15 mouse cellular contexts compared by ENCODE assay signal in genomic region chr14:78276395-78276930, GRCm38 (mm10). TPM values are rescaled to one million over a fixed set of nuclear protein-coding genes. Genes with fewer than 3 reads are reported as not detected.
A peak's percentile ranks its signal among the peaks of the same experiment; 100 is the strongest.
DNase-seq lines count a peak whose midpoint lies in the region; ATAC-seq and TF ChIP-seq lines count a peak whose summit lies in the region.
"Had no signal": no experiment of that assay in that cellular context is flagged by ENCODE, and none has a peak within 500 bp of the region (broad histone marks: within the 10 kb centered on the region; RNA-seq: fewer than 3 reads in every experiment).

No protein-coding gene starts in this region.

- no peaks in the 10 kb centered on the region for H3K9me3 ChIP-seq in intestine, embryonic 14.5 days (ENCODE audit: control insufficient read depth, low read length)
- no peaks in the 10 kb centered on the region for H3K9me3 ChIP-seq in intestine, postnatal 0 days (ENCODE audit: control insufficient read depth)
- no peaks in the 10 kb centered on the region for H3K9me3 ChIP-seq in kidney, embryonic 14.5 days (ENCODE audit: control insufficient read depth, low read length)
- H3K9me3 ChIP-seq: heart, embryonic 15.5 days; megakaryocyte, embryonic 14.5 days had no signal

- no peaks in the 10 kb centered on the region for H3K79me2 ChIP-seq in C2C12 (ENCODE audit: control insufficient read depth, insufficient read depth)

- no peak for ATAC-seq in intestine, embryonic 14.5 days (replicated peaks; ENCODE audit: low FRiP score, low TSS enrichment, low read depth)
- ATAC-seq in intestine, postnatal 0 days = no peak
- no peak for ATAC-seq in kidney, embryonic 14.5 days (ENCODE audit: low FRiP score, low TSS enrichment)
- ATAC-seq: liver, postnatal 0 days had no signal

- no peak for TF ChIP-seq POLR2A in brain, embryonic 14.5 days (IDR thresholded peaks at IDR 0.05; ENCODE audit: borderline replicate concordance, extremely low read depth, insufficient read depth, insufficient read length, poor library complexity, severe bottlenecking)

- intact Hi-C loops in left cerebral cortex, postnatal 25 days (cut with DNase I) = no loop called here

- H3K4me2 ChIP-seq in intestine, embryonic 14.5 days (ENCODE audit: low read length) = peak overlapping the region; percentile 35
- H3K4me2 ChIP-seq in intestine, postnatal 0 days (replicated peaks; ENCODE audit: low read depth) = no peak overlapping the region
- H3K4me2 ChIP-seq in kidney, embryonic 14.5 days (replicated peaks; ENCODE audit: low read depth, low read length) = no peak overlapping the region
- H3K4me2 ChIP-seq: heart, embryonic 15.5 days; hindbrain, embryonic 14.5 days had no signal

- H3K27ac ChIP-seq in intestine, embryonic 14.5 days (ENCODE audit: low read depth) = no peak overlapping the region
- H3K27ac ChIP-seq in intestine, postnatal 0 days (ENCODE audit: low read depth, low read length) = no peak overlapping the region
- H3K27ac ChIP-seq in kidney, embryonic 14.5 days (ENCODE audit: low read depth, low read length) = no peak overlapping the region
- H3K27ac ChIP-seq: heart, embryonic 15.5 days; hindbrain, embryonic 14.5 days had no signal

- 47% methylated on average over 18 of the region's 18 CpGs for WGBS in intestine, embryonic 14.5 days
- 67% methylated on average over 18 of the region's 18 CpGs for WGBS in intestine, postnatal 0 days
- 72% methylated on average over 18 of the region's 18 CpGs for WGBS in kidney, embryonic 14.5 days

- peak overlapping the region; percentile 54 for H3ac ChIP-seq in C2C12 (ENCODE audit: control insufficient read depth, insufficient read length, low read depth)

- TF ChIP-seq CTCF in intestine, postnatal 0 days (IDR thresholded peaks at IDR 0.05; ENCODE audit: low read depth) = no peak
- TF ChIP-seq CTCF in C2C12 (IDR thresholded peaks at IDR 0.05; ENCODE audit: control insufficient read depth, insufficient read depth, insufficient read length) = no peak
- TF ChIP-seq CTCF in brain, embryonic 14.5 days (IDR thresholded peaks at IDR 0.05; ENCODE audit: borderline replicate concordance, extremely low read depth, insufficient read depth, insufficient read length) = no peak

- H3K27me3 ChIP-seq in intestine, embryonic 14.5 days (replicated peaks; ENCODE audit: control insufficient read depth, insufficient read depth, low read length) = no peaks in the 10 kb centered on the region
- no peaks in the 10 kb centered on the region for H3K27me3 ChIP-seq in intestine, postnatal 0 days (replicated peaks; ENCODE audit: control insufficient read depth, insufficient read depth, low read length)
- H3K27me3 ChIP-seq in C2C12 (ENCODE audit: control insufficient read depth, insufficient read depth, insufficient read length) = no peaks in the 10 kb centered on the region
- no peaks in the 10 kb centered on the region for H3K27me3 ChIP-seq in kidney, embryonic 14.5 days (ENCODE audit: control insufficient read depth, insufficient read depth, low read length)
- H3K27me3 ChIP-seq: heart, embryonic 15.5 days had no signal

- H3K79me3 ChIP-seq in C2C12 (ENCODE audit: low read depth) = no peaks in the 10 kb centered on the region

- no peaks in the 10 kb centered on the region for H3K4me1 ChIP-seq in intestine, embryonic 14.5 days (replicated peaks; ENCODE audit: control insufficient read depth, insufficient read depth, low read length)
- H3K4me1 ChIP-seq in intestine, postnatal 0 days (replicated peaks; ENCODE audit: control insufficient read depth, insufficient read depth, low read length) = no peaks in the 10 kb centered on the region
- no peaks in the 10 kb centered on the region for H3K4me1 ChIP-seq in kidney, embryonic 14.5 days (ENCODE audit: control insufficient read depth, insufficient read depth, low read length)
- H3K4me1 ChIP-seq: heart, embryonic 15.5 days; megakaryocyte, embryonic 14.5 days had no signal

- H3K9ac ChIP-seq in intestine, embryonic 14.5 days (ENCODE audit: low read length) = no peak overlapping the region
- no peak overlapping the region for H3K9ac ChIP-seq in intestine, postnatal 0 days (ENCODE audit: low read depth, low read length)
- no peak overlapping the region for H3K9ac ChIP-seq in kidney, embryonic 14.5 days (ENCODE audit: low read depth, low read length)
- H3K9ac ChIP-seq: heart, embryonic 15.5 days; hindbrain, embryonic 14.5 days; liver, postnatal 0 days had no signal

- no peaks in the 10 kb centered on the region for H3K36me3 ChIP-seq in intestine, embryonic 14.5 days (ENCODE audit: control insufficient read depth, insufficient read depth, low read length)
- no peaks in the 10 kb centered on the region for H3K36me3 ChIP-seq in intestine, postnatal 0 days (ENCODE audit: control insufficient read depth, insufficient read depth)
- no peaks in the 10 kb centered on the region for H3K36me3 ChIP-seq in C2C12 (ENCODE audit: control insufficient read depth, insufficient read depth)
- no peaks in the 10 kb centered on the region for H3K36me3 ChIP-seq in kidney, embryonic 14.5 days (ENCODE audit: control insufficient read depth, insufficient read depth, low read length)
- H3K36me3 ChIP-seq: heart, embryonic 15.5 days had no signal

- H3K4me3 ChIP-seq in intestine, embryonic 14.5 days (ENCODE audit: low read depth, low read length) = no peak overlapping the region
- no peak overlapping the region for H3K4me3 ChIP-seq in intestine, postnatal 0 days (ENCODE audit: low read depth, low read length)
- no peak overlapping the region for H3K4me3 ChIP-seq in C2C12 (ENCODE audit: insufficient read depth, poor library complexity, severe bottlenecking)
- H3K4me3 ChIP-seq in kidney, embryonic 14.5 days (ENCODE audit: low read length) = no peak overlapping the region
- H3K4me3 ChIP-seq: heart, embryonic 15.5 days; megakaryocyte, embryonic 14.5 days had no signal

- no peak for DNase-seq in intestine, embryonic 14.5 days (ENCODE audit: low spot score)
- peak; percentile 24 for DNase-seq in brain, embryonic 14.5 days (ENCODE audit: low read depth)
- DNase-seq in left cerebral cortex, postnatal 25 days (ENCODE audit: low spot score in 2 of 2) = peak; percentile 42 to 63
- DNase-seq in yolk sac, embryonic 10.5 days (ENCODE audit: low spot score) = no peak
- DNase-seq: cerebellum, adult 18-20 months; liver, postnatal 0 days; spleen, adult 18-20 months; thymus, postnatal 36 days had no signal

TF ChIP-seq in C2C12, 6 proteins besides CTCF, POLR2A, EP300 and RAD21:
- TF ChIP-seq MYOG (IDR thresholded peaks at IDR 0.05; ENCODE audit: control insufficient read depth, extremely low read depth, insufficient read length) = no peak

RNA-seq across cellular contexts. Expression of gene Tnfsf11, which starts 31.4 kb away (rescaled TPM):
- polyA plus RNA-seq in intestine, embryonic 14.5 days (2014; fragmentation: Nextera tagmentation; extraction: Ambion mirVana) = not detected in 2 replicates
- 0.10 and 0.26 TPM in 2 replicates for polyA plus RNA-seq in intestine, postnatal 0 days (2015; fragmentation: Nextera tagmentation; extraction: Ambion mirVana)
- 0.11 TPM for polyA plus RNA-seq in C2C12 (2012; fragmentation: generic; extraction: Trizol)
- 0.12 and 0.15 TPM in 2 replicates for polyA plus RNA-seq in brain, embryonic 14.5 days (2012; rRNA removed)
- under 1 TPM in 1 of 2 experiments, not detected in 1; 0.14 TPM for total RNA-seq in left cerebral cortex, postnatal 25 days (2021)
- polyA plus RNA-seq in kidney, embryonic 14.5 days (2014; fragmentation: Nextera tagmentation; extraction: Ambion mirVana) = 0.24 and 0.43 TPM in 2 replicates
- polyA plus RNA-seq: gonadal fat pad, adult 2 months; liver, postnatal 0 days had no signal

Comparison
In these comparisons a context has a peak if more than half of its experiments do, and no peak if none do; other contexts are left out.
1. DNase-seq: peak in brain, embryonic 14.5 days (single experiment) and left cerebral cortex, postnatal 25 days (2 of 2); none in intestine, embryonic 14.5 days (single experiment) and yolk sac, embryonic 10.5 days (single experiment).